In genomic region chr4:111256931-111257330, GRCm38 (mm10) we compare ENCODE assay signal across 29 mouse cellular contexts.
DNase-seq lines count a peak whose midpoint lies in the region; ATAC-seq and TF ChIP-seq lines count a peak whose summit lies in the region.
"Had no signal": no experiment of that assay in that cellular context is flagged by ENCODE, and none has a peak within 500 bp of the region (broad histone marks: within the 10 kb centered on the region; RNA-seq: fewer than 3 reads in every experiment).

No protein-coding gene starts in this region.

- H3K4me3 ChIP-seq in forebrain, postnatal 0 days (ENCODE audit: low read depth, low read length): no peak overlapping the region
- H3K4me3 ChIP-seq in forebrain, embryonic 16.5 days (replicated peaks; ENCODE audit: low read length): no peak overlapping the region
- no peak overlapping the region for H3K4me3 ChIP-seq in left cerebral cortex, adult 2 months
- no peak overlapping the region for H3K4me3 ChIP-seq in midbrain, postnatal 0 days (ENCODE audit: low read depth, low read length)
- no peak overlapping the region for H3K4me3 ChIP-seq in midbrain, embryonic 11.5 days (ENCODE audit: low read depth, low read length)
- H3K4me3 ChIP-seq: erythroblast, embryonic 14.5 days; hindbrain, embryonic 13.5 days; limb, embryonic 13.5 days; liver, embryonic 12.5 days; midbrain, embryonic 13.5 days had no signal

- no peaks in the 10 kb centered on the region for H3K9me3 ChIP-seq in forebrain, postnatal 0 days (ENCODE audit: low read length)
- no peaks in the 10 kb centered on the region for H3K9me3 ChIP-seq in forebrain, embryonic 16.5 days (ENCODE audit: control insufficient read depth, low read length)
- H3K9me3 ChIP-seq in midbrain, postnatal 0 days (ENCODE audit: low read length): no peaks in the 10 kb centered on the region
- no peaks in the 10 kb centered on the region for H3K9me3 ChIP-seq in midbrain, embryonic 11.5 days (ENCODE audit: control insufficient read depth, low read length)
- H3K9me3 ChIP-seq: hindbrain, embryonic 13.5 days; limb, embryonic 13.5 days; liver, embryonic 12.5 days; midbrain, embryonic 13.5 days had no signal

- no peaks in the 10 kb centered on the region for H3K4me1 ChIP-seq in forebrain, postnatal 0 days (ENCODE audit: insufficient read depth)
- no peaks in the 10 kb centered on the region for H3K4me1 ChIP-seq in forebrain, embryonic 16.5 days (replicated peaks; ENCODE audit: control insufficient read depth, insufficient read depth, low read length)
- H3K4me1 ChIP-seq in midbrain, postnatal 0 days (ENCODE audit: insufficient read depth, low read length): no peaks in the 10 kb centered on the region
- H3K4me1 ChIP-seq in midbrain, embryonic 11.5 days (ENCODE audit: control insufficient read depth, insufficient read depth, low read length): no peaks in the 10 kb centered on the region
- H3K4me1 ChIP-seq: limb, embryonic 13.5 days; liver, embryonic 12.5 days had no signal

- no peak for ATAC-seq in forebrain, postnatal 0 days
- ATAC-seq in forebrain, embryonic 16.5 days: no peak
- no peak for ATAC-seq in midbrain, postnatal 0 days (ENCODE audit: low FRiP score)
- no peak for ATAC-seq in midbrain, embryonic 11.5 days (ENCODE audit: low FRiP score)
- ATAC-seq: activated CD4-positive, CD25-positive, alpha-beta regulatory T cell, adult 4 months; CD4-positive, CD25-positive, alpha-beta regulatory T cell, adult 4 months; liver, embryonic 12.5 days; midbrain, embryonic 13.5 days had no signal

- DNase-seq in forebrain, postnatal 0 days: peak; percentile 5
- DNase-seq in left cerebral cortex, adult 2 months (ENCODE audit: extremely low spot score in 1 of 2, low spot score in 2 of 2): no peak
- no peak for DNase-seq in left cerebral cortex, adult 8-10 months (ENCODE audit: low spot score in 2 of 2)
- DNase-seq in midbrain, postnatal 0 days (ENCODE audit: low spot score): no peak
- DNase-seq in midbrain, embryonic 11.5 days (ENCODE audit: low spot score, missing footprints): no peak
- DNase-seq in MN1 (ENCODE audit: low spot score): no peak
- DNase-seq: adrenal gland, adult 8-10 months; cerebellum, adult 11-12 months; cerebellum, adult 9-11 months; gastrocnemius, postnatal 25 days; heart, adult 11 months; heart, postnatal 36 days; kidney, adult 18-20 months; kidney, postnatal 4 days; lung, adult 2 months; lung, postnatal 36 days; right cerebral cortex, postnatal 25 days; spleen, adult 18-20 months; thymus, adult 18-20 months; thymus, postnatal 25 days had no signal

- H3K9ac ChIP-seq in forebrain, postnatal 0 days: no peak overlapping the region
- no peak overlapping the region for H3K9ac ChIP-seq in forebrain, embryonic 16.5 days (replicated peaks; ENCODE audit: low read depth, low read length)
- no peak overlapping the region for H3K9ac ChIP-seq in midbrain, postnatal 0 days (replicated peaks; ENCODE audit: low read length, poor library complexity, severe bottlenecking)
- H3K9ac ChIP-seq in midbrain, embryonic 11.5 days (ENCODE audit: low read length): no peak overlapping the region
- H3K9ac ChIP-seq: hindbrain, embryonic 13.5 days; limb, embryonic 13.5 days; liver, embryonic 12.5 days; midbrain, embryonic 13.5 days had no signal

- H3K27me3 ChIP-seq in forebrain, postnatal 0 days (ENCODE audit: insufficient read depth, low read length): no peaks in the 10 kb centered on the region
- H3K27me3 ChIP-seq in forebrain, embryonic 16.5 days (replicated peaks; ENCODE audit: control insufficient read depth, insufficient read depth, low read length): no peaks in the 10 kb centered on the region
- no peaks in the 10 kb centered on the region for H3K27me3 ChIP-seq in midbrain, postnatal 0 days (ENCODE audit: insufficient read depth, low read length)
- no peaks in the 10 kb centered on the region for H3K27me3 ChIP-seq in midbrain, embryonic 11.5 days (ENCODE audit: control insufficient read depth, insufficient read depth, low read length)
- H3K27me3 ChIP-seq: hindbrain, embryonic 13.5 days; limb, embryonic 13.5 days; liver, embryonic 12.5 days; midbrain, embryonic 13.5 days had no signal

- intact Hi-C loops in left cerebral cortex, adult 2 months (cut with DNase I): no loop called here

- H3K4me2 ChIP-seq in forebrain, postnatal 0 days (ENCODE audit: low read depth): no peak overlapping the region
- H3K4me2 ChIP-seq in forebrain, embryonic 16.5 days (ENCODE audit: low read length): no peak overlapping the region
- H3K4me2 ChIP-seq in midbrain, postnatal 0 days (ENCODE audit: low read depth, low read length, poor library complexity, severe bottlenecking): no peak overlapping the region
- H3K4me2 ChIP-seq in midbrain, embryonic 11.5 days: no peak overlapping the region
- H3K4me2 ChIP-seq: heart, embryonic 11.5 days; hindbrain, embryonic 13.5 days; limb, embryonic 13.5 days; liver, embryonic 12.5 days; midbrain, embryonic 13.5 days had no signal

- H3K27ac ChIP-seq in forebrain, postnatal 0 days (ENCODE audit: low read depth, low read length): no peak overlapping the region
- H3K27ac ChIP-seq in forebrain, embryonic 16.5 days (ENCODE audit: low read length): no peak overlapping the region
- no peak overlapping the region for H3K27ac ChIP-seq in left cerebral cortex, adult 2 months
- H3K27ac ChIP-seq in midbrain, postnatal 0 days (ENCODE audit: low read depth, low read length): no peak overlapping the region
- no peak overlapping the region for H3K27ac ChIP-seq in midbrain, embryonic 11.5 days (ENCODE audit: low read depth, low read length)
- H3K27ac ChIP-seq: hindbrain, embryonic 13.5 days; limb, embryonic 13.5 days; liver, embryonic 12.5 days; midbrain, embryonic 13.5 days had no signal

- TF ChIP-seq CTCF in forebrain, postnatal 0 days (IDR thresholded peaks at IDR 0.05; ENCODE audit: low read depth): peak; percentile 28; the same call in 1 of the 2 replicates
- peak; percentile 35 for TF ChIP-seq CTCF in left cerebral cortex, adult 2 months (IDR thresholded peaks at IDR 0.05)
- TF ChIP-seq CTCF in midbrain, postnatal 0 days (IDR thresholded peaks at IDR 0.05): peak; percentile 50

- no peaks in the 10 kb centered on the region for H3K36me3 ChIP-seq in forebrain, postnatal 0 days (ENCODE audit: insufficient read depth)
- H3K36me3 ChIP-seq in forebrain, embryonic 16.5 days (ENCODE audit: control insufficient read depth, insufficient read depth): no peaks in the 10 kb centered on the region
- H3K36me3 ChIP-seq in midbrain, postnatal 0 days (ENCODE audit: insufficient read depth, low read length): no peaks in the 10 kb centered on the region
- H3K36me3 ChIP-seq in midbrain, embryonic 11.5 days (ENCODE audit: control insufficient read depth, insufficient read depth, low read length): no peaks in the 10 kb centered on the region
- H3K36me3 ChIP-seq: hindbrain, embryonic 13.5 days; limb, embryonic 13.5 days; liver, embryonic 12.5 days; midbrain, embryonic 13.5 days had no signal
